Mouse (Mus musculus): ENCODE data around the gene 1700007K13Rik.

1700007K13Rik gene

GRCm38 (mm10) chr2:28465836-28466518 lies at the start of gene 1700007K13Rik:
Gene 1700007K13Rik, minus strand, starts transcription at chr2:28466332.
- 9% methylated on average over 25 of the region's 25 CpGs for WGBS

GRCm38 (mm10) chr2:28514489-28514888 lies 48.4 kb upstream of the 1700007K13Rik start:
- 15% methylated on average over 5 of the region's 5 CpGs for WGBS

DNA sequence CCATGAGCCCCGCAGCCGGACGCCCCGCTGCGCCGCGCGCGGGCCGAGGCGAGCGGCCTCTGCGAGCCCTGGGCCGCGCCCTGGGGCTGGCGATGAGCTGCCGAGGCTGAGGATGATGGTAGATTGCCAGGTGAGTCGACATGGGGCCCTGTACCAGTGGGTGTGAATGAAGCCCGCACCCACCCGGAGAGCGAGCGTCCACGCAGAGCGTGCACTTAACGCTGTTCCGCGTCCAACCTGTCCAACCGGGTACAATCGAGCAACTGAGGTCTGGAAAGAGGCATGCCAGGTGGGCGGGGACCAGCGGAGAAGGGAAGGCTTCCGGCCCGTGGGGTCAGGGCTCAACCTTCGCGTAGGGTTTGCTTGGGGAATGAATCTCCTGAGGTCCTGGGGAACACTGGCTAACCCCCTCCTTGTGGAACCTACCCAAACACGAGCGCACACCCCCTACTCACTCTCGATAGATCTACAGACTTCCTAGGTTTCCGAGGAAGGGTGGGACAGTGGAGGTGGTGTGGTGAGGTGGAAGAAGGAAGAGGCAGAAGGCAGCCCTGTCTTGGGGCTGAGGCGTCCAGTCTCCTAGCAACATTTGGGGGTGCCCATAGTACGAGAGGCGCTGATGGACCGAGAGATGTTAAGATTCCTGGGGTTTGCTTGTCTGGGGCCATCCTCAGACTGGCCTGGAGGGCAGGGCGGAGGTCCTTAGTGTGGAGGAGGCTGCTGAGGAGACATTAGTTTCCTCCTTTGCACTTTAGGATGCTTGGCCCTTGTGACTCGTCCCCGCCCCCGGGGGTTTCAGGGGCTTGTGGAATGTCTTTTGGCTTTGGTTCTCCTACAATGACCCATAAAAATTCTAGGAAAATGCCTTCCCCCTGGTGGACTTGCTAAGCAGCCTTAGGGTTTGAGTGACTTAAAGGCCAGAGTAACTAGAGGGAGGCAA lies 47.6 kb upstream of the 1700007K13Rik start:
- WGBS = 5% methylated on average over 47 of the region's 47 CpGs

GRCm38 (mm10) chr2:28512798-28513401 lies 46.8 kb upstream of the 1700007K13Rik start, which contains the start of gene Ralgds:
Gene Ralgds, plus strand, starts transcription at chr2:28513125.
- WGBS = 1% methylated on average over 65 of the region's 71 CpGs

- 52% methylated on average over 5 of the region's 5 CpGs for WGBS
These were observed 45.5 kb upstream of the 1700007K13Rik start for GRCm38 (mm10) chr2:28511600-28511999.

DNA sequence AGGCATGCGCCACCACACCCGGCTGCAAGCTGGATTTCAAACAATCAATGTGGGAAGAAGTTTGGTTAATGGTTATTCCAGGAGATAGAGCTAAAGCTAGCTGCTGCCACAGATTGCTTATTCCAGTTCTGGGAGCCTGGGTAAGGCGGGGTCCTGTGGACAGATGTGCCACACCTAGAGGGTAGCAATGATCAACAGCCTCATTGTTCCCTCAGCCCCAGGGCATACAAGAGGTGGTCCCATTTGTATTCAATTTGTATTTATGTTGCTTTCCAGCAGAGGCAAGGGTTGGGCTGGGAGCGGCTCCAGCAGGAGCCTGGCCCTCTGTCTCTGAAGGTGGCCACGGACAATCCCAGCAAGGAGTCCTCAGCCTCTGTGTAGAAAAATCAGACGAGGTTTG lies 40.2 kb upstream of the 1700007K13Rik start:
- WGBS = 91% methylated on average over 6 of the region's 6 CpGs

- WGBS = 82% methylated on average over 3 of the region's 3 CpGs
These were observed 39.7 kb upstream of the 1700007K13Rik start, which contains the start of gene Gm10134 for GRCm38 (mm10) chr2:28505795-28506194. Gene Gm10134, plus strand, starts transcription at chr2:28506095.

DNA sequence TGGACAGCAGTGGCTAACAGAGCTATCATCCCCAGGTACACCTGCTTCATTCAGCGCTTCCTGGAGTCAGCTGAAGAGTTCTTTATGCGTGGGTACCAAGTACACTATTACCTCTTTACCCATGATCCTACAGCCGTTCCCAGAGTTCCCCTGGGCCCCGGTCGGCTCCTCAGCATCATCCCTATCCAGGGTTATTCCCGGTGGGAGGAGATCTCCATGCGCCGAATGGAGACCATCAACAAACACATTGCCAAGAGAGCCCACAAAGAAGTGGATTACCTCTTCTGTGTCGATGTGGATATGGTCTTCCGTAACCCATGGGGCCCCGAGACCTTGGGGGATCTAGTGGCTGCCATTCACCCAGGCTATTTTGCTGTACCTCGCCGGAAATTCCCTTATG lies 38.5 kb upstream of the 1700007K13Rik start:
- 92% methylated on average over 13 of the region's 13 CpGs for WGBS

GRCm38 (mm10) chr2:28502987-28503386 lies 36.9 kb upstream of the 1700007K13Rik start:
- 84% methylated on average over 10 of the region's 10 CpGs for WGBS

DNA sequence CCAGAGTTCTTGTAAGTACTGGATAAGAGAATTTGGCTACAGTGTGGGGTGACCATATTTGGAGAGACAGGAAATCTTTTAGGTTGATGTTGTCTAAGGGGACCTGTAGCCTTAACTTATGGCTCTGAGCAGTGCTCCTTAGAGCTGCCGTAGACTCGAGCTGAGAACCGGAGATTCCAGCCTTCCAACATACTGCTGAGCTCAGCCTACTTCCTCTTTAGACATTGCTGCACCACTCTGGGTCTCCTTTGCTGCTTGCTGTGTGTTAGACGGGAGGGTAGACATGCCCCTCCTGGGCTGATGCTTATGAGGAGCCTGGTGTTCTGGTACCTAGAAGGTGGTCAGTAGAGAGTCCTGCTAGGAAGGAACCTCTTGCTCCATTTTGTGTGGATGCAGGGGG lies 32.3 kb upstream of the 1700007K13Rik start:
- WGBS = 85% methylated on average over 4 of the region's 4 CpGs

DNA sequence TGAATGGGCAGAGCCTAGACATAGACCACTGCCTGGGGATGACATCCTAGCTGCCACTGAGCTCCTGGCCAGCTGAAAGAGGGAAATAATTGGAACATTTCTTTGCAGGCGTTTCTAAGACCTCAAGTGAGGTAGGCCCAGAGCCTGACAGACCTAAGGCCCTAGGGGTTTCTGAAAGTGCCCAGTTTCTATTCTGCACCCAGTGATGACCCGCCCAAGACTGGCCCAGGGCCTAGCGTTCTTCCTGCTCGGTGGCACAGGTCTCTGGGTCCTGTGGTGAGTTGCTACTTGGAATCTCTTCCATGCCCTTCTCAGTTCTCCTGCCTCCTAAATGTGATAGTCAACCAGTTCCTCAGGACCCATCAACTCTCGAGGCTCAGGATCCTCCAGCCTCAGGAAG lies 31.4 kb upstream of the 1700007K13Rik start:
- 89% methylated on average over 5 of the region's 5 CpGs for WGBS

DNA sequence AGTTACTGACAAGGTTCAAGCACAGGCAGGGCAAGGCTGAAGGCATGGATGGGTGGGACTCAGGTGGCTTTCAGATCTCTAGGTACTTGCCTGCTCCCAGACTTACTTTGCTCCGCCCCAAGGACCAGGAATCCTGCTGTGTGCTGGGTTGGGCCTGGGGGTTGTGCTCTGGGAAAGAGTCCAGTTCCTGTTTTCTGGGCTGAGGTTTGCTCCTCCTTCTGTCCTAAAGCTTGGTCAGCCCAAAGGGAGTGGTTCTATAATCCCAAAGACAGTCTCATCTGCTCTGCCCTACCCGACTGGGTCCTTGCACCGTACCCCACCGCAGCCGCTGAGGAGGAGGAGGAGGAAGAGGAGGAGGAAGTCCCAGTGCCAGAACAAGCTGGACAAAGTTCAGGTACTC lies 30.5 kb upstream of the 1700007K13Rik start, which contains the start of gene Gbgt1:
Gbgt1 (plus strand) TSS at position 221 of the 400 bp plus-strand sequence.
- WGBS = 74% methylated on average over 5 of the region's 5 CpGs

GRCm38 (mm10) chr2:28495801-28496595 lies 29.9 kb upstream of the 1700007K13Rik start:
- WGBS = 85% methylated on average over 16 of the region's 16 CpGs

- WGBS = 72% methylated on average over 14 of the region's 14 CpGs
These were observed 29.1 kb upstream of the 1700007K13Rik start for GRCm38 (mm10) chr2:28495207-28495756.

DNA sequence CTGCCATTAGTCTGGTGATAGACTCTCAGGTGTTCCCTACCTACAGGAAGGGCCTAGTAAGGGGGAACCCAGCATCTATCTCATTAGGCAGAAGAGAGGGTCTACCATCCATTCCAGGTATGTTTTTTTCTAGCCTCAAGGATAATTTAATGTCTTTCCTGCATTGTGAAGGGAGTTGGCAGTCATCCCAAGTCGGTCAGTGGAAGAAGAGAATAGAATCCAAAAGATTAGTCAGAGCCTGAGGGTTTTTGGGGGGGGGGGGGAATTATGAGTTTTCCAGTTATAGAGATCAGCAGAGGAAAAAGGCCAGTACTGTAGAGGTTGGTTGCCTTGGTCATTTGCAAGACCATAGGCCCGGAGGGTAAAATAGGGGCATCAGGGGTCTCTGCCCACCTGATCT lies 28.4 kb upstream of the 1700007K13Rik start:
- 69% methylated on average over 2 of the region's 2 CpGs for WGBS

- 70% methylated on average over 2 of the region's 2 CpGs for WGBS
These were observed 17.7 kb upstream of the 1700007K13Rik start for GRCm38 (mm10) chr2:28483861-28484260.

GRCm38 (mm10) chr2:28479208-28480204 lies 13.4 kb upstream of the 1700007K13Rik start:
- 83% methylated on average over 20 of the region's 20 CpGs for WGBS

DNA sequence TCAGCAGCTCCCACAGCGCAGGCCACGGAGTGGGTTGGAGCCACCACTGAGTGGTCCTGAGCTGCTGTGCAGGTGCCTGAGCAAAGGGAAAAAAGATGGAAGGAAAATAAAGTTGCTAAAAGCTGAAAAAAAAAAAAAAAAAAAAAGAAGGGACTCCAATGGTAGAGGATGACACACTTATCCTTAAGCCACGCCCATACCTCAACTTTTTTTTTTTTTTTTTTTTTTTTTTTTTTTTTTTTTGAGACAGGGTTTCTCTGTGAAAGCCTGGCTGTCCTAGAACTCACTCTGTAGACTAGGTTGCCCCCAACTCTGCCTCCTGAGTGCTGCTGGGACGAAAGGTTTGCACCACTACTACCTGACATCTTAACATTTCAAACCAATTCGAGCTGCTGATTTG lies 11.9 kb upstream of the 1700007K13Rik start:
- WGBS = 94% methylated on average over 5 of the region's 5 CpGs

- 95% methylated on average over 8 of the region's 8 CpGs for WGBS
These were observed 5.9 kb upstream of the 1700007K13Rik start for GRCm38 (mm10) chr2:28472011-28472410.

- 87% methylated on average over 2 of the region's 2 CpGs for WGBS
These were observed 4.5 kb upstream of the 1700007K13Rik start for GRCm38 (mm10) chr2:28470591-28470990.

Measured in cerebral cortex, adult 2 months (tissue).